Mouse (Mus musculus): ENCODE measurements around the gene Nr2f1.

GRCm38 (mm10) chr13:78209611-78210028, 10.1 kb upstream of the Nr2f1 start:
- no peak for TF ChIP-seq POLR2A (IDR thresholded peaks at IDR 0.05; ENCODE audit: extremely low read depth, insufficient read depth, low read length)
- TF ChIP-seq CTCF (IDR thresholded peaks at IDR 0.05; ENCODE audit: low read depth, low read length): no peak
